Mouse (Mus musculus): ENCODE measurements around the gene Grk6. TPM values are rescaled to one million over a fixed set of nuclear protein-coding genes. Genes with fewer than 3 reads are reported as not detected.

Gene Grk6
- total and polyA plus RNA-seq, 3 experiments = 83.2 to 96.7 TPM; not detected in 1

DNA sequence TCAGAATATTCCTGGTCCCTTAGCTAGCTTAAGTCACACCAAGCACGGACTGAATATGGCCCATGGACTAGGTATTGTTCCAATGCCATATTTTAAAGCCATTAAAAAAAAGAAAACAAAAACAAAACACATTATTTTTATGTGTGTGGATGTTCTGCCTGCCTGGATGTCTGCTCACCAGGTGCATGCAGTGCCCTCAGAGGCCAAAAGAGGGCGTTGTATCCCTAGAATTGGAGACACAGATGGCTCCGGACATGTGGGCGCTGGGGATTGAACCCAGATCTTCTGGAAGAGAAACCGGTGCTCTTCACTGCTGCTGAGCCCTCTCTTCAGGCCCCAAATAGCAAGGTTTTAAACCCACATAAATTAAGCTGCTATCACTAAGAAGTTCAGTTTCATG, 33.2 kb downstream of the Grk6 start (continued):
- TF ChIP-seq MAZ (IDR thresholded peaks at IDR 0.05; ENCODE audit: low read depth, low read length) (no peak), UBTF (IDR thresholded peaks at IDR 0.05; ENCODE audit: borderline replicate concordance, insufficient read depth, low read depth, low read length) (no peak), NELFE (IDR thresholded peaks at IDR 0.05; ENCODE audit: low read depth, low read length) (no peak), POLR2AphosphoS2 (IDR thresholded peaks at IDR 0.05; ENCODE audit: low read length) (no peak), EP300 (IDR thresholded peaks at IDR 0.05; ENCODE audit: low read depth in 1 of 2, low read length in 2 of 2) (no peak), BHLHE40 (IDR thresholded peaks at IDR 0.05; ENCODE audit: borderline replicate concordance, low read depth, low read length) (no peak)

DNA sequence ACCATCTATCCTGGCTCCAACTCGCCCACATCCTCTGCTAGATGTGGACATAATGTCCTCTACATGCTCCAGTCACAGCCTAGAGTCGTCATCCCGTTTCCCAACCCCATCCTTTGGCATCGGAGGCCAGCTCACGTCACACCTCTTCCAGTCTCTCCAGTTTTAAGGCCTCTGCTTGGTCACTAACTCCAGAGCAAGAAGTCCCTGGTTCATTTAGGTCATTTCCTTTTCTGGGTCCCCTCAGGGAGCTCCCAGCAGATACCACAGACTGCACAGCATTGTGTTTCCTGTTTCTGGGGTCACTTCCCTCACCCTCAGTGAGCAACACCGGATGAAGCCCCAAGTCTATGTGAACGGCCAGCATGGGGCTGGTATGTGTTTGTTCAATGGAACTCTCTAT, 34.1 kb downstream of the Grk6 start:
- H3K79me2 ChIP-seq (ENCODE audit: control insufficient read depth, insufficient read depth, low read length, poor library complexity) = no peaks in the 10 kb centered on the region
- no peaks in the 10 kb centered on the region; a peak in 1 of 4 replicates for H3K27me3 ChIP-seq (ENCODE audit: control insufficient read depth in 1 of 2, insufficient read depth in 2 of 2, low read length in 2 of 2)
- H3K36me3 ChIP-seq (ENCODE audit: control insufficient read depth in 1 of 2, insufficient read depth in 2 of 2, low read length in 2 of 2) = peaks cover 0 to 6% of the 10 kb centered on the region in 2 experiments; a peak in 2 of 4 replicates
- H3K4me3 ChIP-seq (ENCODE audit: control insufficient read depth in 1 of 2, insufficient read depth in 1 of 2, low read depth in 2 of 2, low read length in 2 of 2) = no peak overlapping the region
- peaks cover 5 to 17% of the 10 kb centered on the region in 2 experiments; a peak in 3 of 4 replicates for H3K4me1 ChIP-seq (ENCODE audit: control insufficient read depth in 1 of 2, insufficient read depth in 2 of 2, low read length in 2 of 2)
- peak; percentile 46 for DNase-seq (ENCODE audit: low read depth, low spot score)
- peak overlapping the region; percentile 9; the same call in 1 of the 2 replicates for H3K27ac ChIP-seq (ENCODE audit: control insufficient read depth, low read depth, low read length)
- 0 out of 2 replicates have a peak overlapping the region, but pooled peaks have one; percentile 8 for H3K9ac ChIP-seq (ENCODE audit: control insufficient read depth, low read depth, low read length, poor library complexity, severe bottlenecking)
- no peak for TF ChIP-seq E2F4 (IDR thresholded peaks at IDR 0.05; ENCODE audit: borderline replicate concordance, low read depth, low read length)
- TF ChIP-seq KAT2A (conservative IDR thresholded peaks at IDR 0.05; ENCODE audit: low read depth, low read length) = no peak
- no peak for TF ChIP-seq NELFE (IDR thresholded peaks at IDR 0.05; ENCODE audit: low read depth, low read length)
- no peak for TF ChIP-seq MEF2A (IDR thresholded peaks at IDR 0.05; ENCODE audit: extremely low read depth, insufficient replicate concordance, low read depth, low read length, poor library complexity, severe bottlenecking)
- TF ChIP-seq MAFK (IDR thresholded peaks at IDR 0.05; ENCODE audit: borderline replicate concordance, low read depth, low read length) = no peak
- TF ChIP-seq ZNF384 (IDR thresholded peaks at IDR 0.05; ENCODE audit: low read depth, low read length) = no peak
- no peak for TF ChIP-seq SMC3 (IDR thresholded peaks at IDR 0.05; ENCODE audit: low read depth, low read length)
- TF ChIP-seq EP300 (IDR thresholded peaks at IDR 0.05; ENCODE audit: low read depth in 1 of 2, low read length in 2 of 2) = no peak
- no peak for TF ChIP-seq CHD1 (IDR thresholded peaks at IDR 0.05; ENCODE audit: low read depth, low read length)
- no peak for TF ChIP-seq POLR2AphosphoS2 (IDR thresholded peaks at IDR 0.05; ENCODE audit: low read length)
- TF ChIP-seq TAL1 (IDR thresholded peaks at IDR 0.05; ENCODE audit: low read length) = no peak
- no peak for TF ChIP-seq USF1 (IDR thresholded peaks at IDR 0.05; ENCODE audit: low read depth, low read length)
- TF ChIP-seq USF2 (IDR thresholded peaks at IDR 0.05; ENCODE audit: borderline replicate concordance in 1 of 2, insufficient read depth in 1 of 2, low read depth in 1 of 2, low read length in 2 of 2) = no peak
- no peak for TF ChIP-seq MAZ (IDR thresholded peaks at IDR 0.05; ENCODE audit: low read depth, low read length)
- no peak for TF ChIP-seq MYB (IDR thresholded peaks at IDR 0.05; ENCODE audit: low read depth, low read length)
- no peaks in the 10 kb centered on the region for H3K9me3 ChIP-seq (replicated peaks; ENCODE audit: insufficient read depth, low read length)
